Mouse (Mus musculus): ENCODE measurements around the gene Emc7. TPM values are rescaled to one million over a fixed set of nuclear protein-coding genes. Genes with fewer than 3 reads are reported as not detected.

Gene Emc7
- polyA plus RNA-seq, 1 experiment: 14.5 TPM

DNA sequence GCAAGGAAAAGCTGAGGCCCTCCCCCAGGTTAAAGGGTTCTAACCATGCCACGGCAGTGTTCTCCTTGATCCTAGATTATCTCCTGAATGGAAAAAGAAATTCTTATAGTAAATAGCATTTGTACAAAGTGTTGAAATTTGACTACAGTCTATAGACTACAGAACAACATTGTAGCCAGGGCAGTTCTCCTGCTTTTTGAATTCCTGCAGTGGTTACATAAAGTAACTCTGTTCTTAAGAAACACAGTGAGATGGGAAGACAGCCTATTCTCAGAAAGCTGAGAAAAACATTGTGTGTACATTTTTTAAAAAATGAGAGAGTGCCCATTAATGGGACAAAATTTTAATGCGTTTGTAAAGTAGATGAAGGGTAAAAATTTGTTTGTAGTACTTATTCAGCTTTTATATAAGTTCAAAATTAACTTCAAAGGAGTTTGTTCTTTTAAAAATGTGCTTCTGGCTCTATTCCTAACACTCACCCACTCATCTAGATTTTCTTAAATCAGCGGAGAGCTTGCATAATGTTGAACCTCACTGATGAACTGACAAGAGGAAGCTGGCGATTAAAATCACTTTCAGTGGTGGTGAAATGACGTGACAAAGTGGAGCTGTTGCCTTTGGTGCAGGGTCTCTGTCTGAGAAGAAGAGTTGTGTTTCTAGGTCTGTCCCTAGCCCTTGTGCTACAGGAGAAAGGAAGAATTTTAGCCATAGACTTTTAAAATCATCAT lies 20.4 kb downstream of the Emc7 start:
- Histone ChIP-seq H3K4me3 (ENCODE audit: insufficient read depth, low read depth, low read length) (no peak overlapping the region), H3K27ac (ENCODE audit: insufficient read depth, low read depth, low read length) (no peak overlapping the region), H3K4me1 (ENCODE audit: control insufficient read depth, insufficient read depth, low read length) (no peaks in the 10 kb centered on the region), H3K36me3 (ENCODE audit: control insufficient read depth, insufficient read depth, low read length) (no peaks in the 10 kb centered on the region), H3K27me3 (replicated peaks; ENCODE audit: control insufficient read depth, insufficient read depth, low read length) (no peaks in the 10 kb centered on the region)
- TF ChIP-seq POLR2A (IDR thresholded peaks at IDR 0.05; ENCODE audit: low read depth, low read length) (no peak), CTCF (conservative IDR thresholded peaks at IDR 0.05; ENCODE audit: insufficient read depth, insufficient read length, low read depth, low read length) (no peak)
- DNase-seq: no peak
- 74% methylated on average over 5 of the region's 5 CpGs for WGBS

GRCm38 (mm10) chr2:112476554-112476953 lies 21.8 kb downstream of the Emc7 start:
- no peak overlapping the region for H3K27ac ChIP-seq (ENCODE audit: insufficient read depth, low read depth, low read length)
- no peaks in the 10 kb centered on the region for H3K36me3 ChIP-seq (ENCODE audit: control insufficient read depth, insufficient read depth, low read length)
- 71% methylated on average over 6 of the region's 6 CpGs for WGBS
- DNase-seq: no peak
- H3K27me3 ChIP-seq (replicated peaks; ENCODE audit: control insufficient read depth, insufficient read depth, low read length): no peaks in the 10 kb centered on the region
- H3K4me3 ChIP-seq (ENCODE audit: insufficient read depth, low read depth, low read length): no peak overlapping the region
- TF ChIP-seq POLR2A (IDR thresholded peaks at IDR 0.05; ENCODE audit: low read depth, low read length) (no peak), CTCF (conservative IDR thresholded peaks at IDR 0.05; ENCODE audit: insufficient read depth, insufficient read length, low read depth, low read length) (no peak)
- H3K4me1 ChIP-seq (ENCODE audit: control insufficient read depth, insufficient read depth, low read length): no peaks in the 10 kb centered on the region

DNA sequence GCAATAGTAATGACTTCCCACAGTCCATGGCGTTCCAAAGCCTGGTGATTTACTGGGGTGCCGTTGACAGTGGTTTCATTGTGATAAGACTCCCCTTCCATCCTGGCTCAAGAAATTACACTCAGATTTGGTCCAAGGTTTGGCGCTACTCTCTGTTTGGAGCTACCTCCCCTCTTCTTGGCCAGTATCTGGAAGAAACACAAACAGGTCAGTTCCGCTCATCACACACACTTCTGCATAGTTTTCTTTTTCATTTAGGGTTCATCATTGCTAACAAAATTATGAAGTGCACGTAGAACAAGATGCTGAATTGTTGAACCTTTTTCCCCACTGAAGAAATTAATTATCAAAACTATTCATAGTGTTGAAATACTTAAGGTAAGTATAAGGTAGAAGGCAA lies 25.9 kb downstream of the Emc7 start, which contains the start of gene Chrm5:
Gene Chrm5, minus strand, starts transcription at position 101 of the 400 bp plus-strand sequence.
- H3K27me3 ChIP-seq (replicated peaks; ENCODE audit: control insufficient read depth, insufficient read depth, low read length): no peaks in the 10 kb centered on the region
- H3K27ac ChIP-seq (ENCODE audit: insufficient read depth, low read depth, low read length): no peak within 1 kb of the TSS
- no peak for DNase-seq
- H3K4me1 ChIP-seq (ENCODE audit: control insufficient read depth, insufficient read depth, low read length): no peaks in the 10 kb centered on the region
- WGBS: 81% methylated on average over 5 of the region's 5 CpGs
- no peaks in the 10 kb centered on the region for H3K36me3 ChIP-seq (ENCODE audit: control insufficient read depth, insufficient read depth, low read length)
- no peak for TF ChIP-seq CTCF (conservative IDR thresholded peaks at IDR 0.05; ENCODE audit: insufficient read depth, insufficient read length, low read depth, low read length)
- no peak for TF ChIP-seq POLR2A (IDR thresholded peaks at IDR 0.05; ENCODE audit: low read depth, low read length)
- H3K4me3 ChIP-seq (ENCODE audit: insufficient read depth, low read depth, low read length): no peak within 1 kb of the TSS

DNA sequence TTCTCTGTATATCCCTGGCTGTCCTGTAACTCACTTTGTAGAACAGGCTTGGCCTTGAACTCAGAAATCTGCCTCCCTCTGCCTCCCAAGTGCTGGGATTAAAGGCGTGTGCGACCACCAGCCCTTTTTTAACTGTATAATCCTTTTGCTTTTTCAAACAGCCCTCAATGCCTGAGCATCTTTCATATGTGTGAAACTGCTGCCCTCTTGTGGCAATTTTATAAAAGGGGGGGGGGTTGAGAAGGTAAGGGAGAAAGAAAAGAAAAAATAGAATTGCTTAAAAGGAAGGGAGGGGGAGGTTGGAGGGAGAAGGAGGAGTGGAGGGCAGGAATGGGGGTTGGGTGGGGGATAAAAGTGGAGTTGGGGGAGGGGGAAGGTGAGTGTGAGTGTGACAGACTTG lies 26.8 kb downstream of the Emc7 start:
- TF ChIP-seq CTCF (conservative IDR thresholded peaks at IDR 0.05; ENCODE audit: insufficient read depth, insufficient read length, low read depth, low read length): no peak; the same call in 1 of the 2 replicates
- TF ChIP-seq POLR2A (IDR thresholded peaks at IDR 0.05; ENCODE audit: low read depth, low read length): no peak
- no peaks in the 10 kb centered on the region for H3K4me1 ChIP-seq (ENCODE audit: control insufficient read depth, insufficient read depth, low read length)
- H3K27me3 ChIP-seq (replicated peaks; ENCODE audit: control insufficient read depth, insufficient read depth, low read length): no peaks in the 10 kb centered on the region
- DNase-seq: peak; percentile 31
- no peaks in the 10 kb centered on the region for H3K36me3 ChIP-seq (ENCODE audit: control insufficient read depth, insufficient read depth, low read length)
- H3K27ac ChIP-seq (ENCODE audit: insufficient read depth, low read depth, low read length): no peak overlapping the region
- no peak overlapping the region for H3K4me3 ChIP-seq (ENCODE audit: insufficient read depth, low read depth, low read length)
- 0% methylated on average over 2 of the region's 2 CpGs for WGBS

DNA sequence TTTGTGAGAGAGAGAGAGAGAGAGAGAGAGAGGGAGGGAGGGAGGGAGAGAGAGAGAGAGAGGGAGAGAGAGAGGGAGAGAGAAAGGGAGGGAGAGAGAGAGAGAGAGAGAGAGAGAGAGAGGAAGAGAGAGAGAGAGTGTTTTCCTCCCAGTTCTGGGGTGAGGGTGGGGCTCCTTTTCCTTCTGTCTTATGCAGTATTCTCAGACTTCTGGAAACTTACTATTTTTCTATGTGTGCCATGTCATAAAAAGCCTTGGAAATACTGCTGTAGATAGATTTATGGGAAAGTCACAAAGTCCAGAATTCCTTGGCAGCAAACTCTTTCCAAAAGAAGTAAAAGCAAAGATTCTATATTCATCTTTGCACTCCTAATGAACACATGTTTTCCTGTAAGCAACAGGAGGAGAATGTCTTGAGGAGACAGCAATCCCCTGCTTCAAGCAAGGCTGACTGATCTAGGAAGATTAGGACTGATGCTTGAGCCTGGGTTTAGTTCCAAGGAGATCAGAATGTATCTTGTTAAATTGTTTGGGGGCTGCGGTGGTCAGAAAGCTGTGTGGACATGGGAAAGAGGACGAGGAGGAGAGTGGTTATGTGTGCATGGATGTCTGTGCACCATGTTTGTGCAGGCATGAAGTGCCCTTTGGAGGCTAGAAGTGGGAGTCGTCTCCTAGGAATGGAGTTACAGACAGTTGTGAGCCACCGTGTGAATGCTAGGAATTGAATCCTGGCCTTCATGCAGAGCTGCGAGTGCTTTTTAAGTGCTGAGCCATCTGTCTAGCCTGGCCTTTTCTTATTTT lies 27.9 kb downstream of the Emc7 start:
- TF ChIP-seq CTCF (conservative IDR thresholded peaks at IDR 0.05; ENCODE audit: insufficient read depth, insufficient read length, low read depth, low read length) (no peak), POLR2A (IDR thresholded peaks at IDR 0.05; ENCODE audit: low read depth, low read length) (no peak)
- H3K27me3 ChIP-seq (replicated peaks; ENCODE audit: control insufficient read depth, insufficient read depth, low read length): no peaks in the 10 kb centered on the region
- no peak for DNase-seq
- 64% methylated on average over 5 of the region's 5 CpGs for WGBS
- H3K4me1 ChIP-seq (ENCODE audit: control insufficient read depth, insufficient read depth, low read length): no peaks in the 10 kb centered on the region
- no peaks in the 10 kb centered on the region for H3K36me3 ChIP-seq (ENCODE audit: control insufficient read depth, insufficient read depth, low read length)
- no peak overlapping the region for H3K4me3 ChIP-seq (ENCODE audit: insufficient read depth, low read depth, low read length)
- H3K27ac ChIP-seq (ENCODE audit: insufficient read depth, low read depth, low read length): no peak overlapping the region

DNA sequence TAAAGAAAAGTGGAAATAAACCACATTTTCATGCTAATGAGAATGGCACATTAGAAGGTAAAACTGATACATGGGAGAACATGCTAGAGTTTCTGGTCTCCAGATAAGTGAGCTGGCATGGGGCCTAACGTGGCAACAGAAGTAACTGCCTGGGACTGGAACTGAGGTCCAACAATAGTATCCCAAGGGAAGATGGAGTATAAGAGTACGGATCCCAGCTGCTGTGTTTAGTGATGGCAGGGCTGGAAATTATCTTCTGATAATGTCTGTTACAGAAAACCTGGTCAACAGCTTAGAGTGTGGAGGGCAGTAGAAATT lies 28.5 kb downstream of the Emc7 start:
- H3K4me3 ChIP-seq (ENCODE audit: insufficient read depth, low read depth, low read length): no peak overlapping the region
- TF ChIP-seq CTCF (conservative IDR thresholded peaks at IDR 0.05; ENCODE audit: insufficient read depth, insufficient read length, low read depth, low read length): no peak
- TF ChIP-seq POLR2A (IDR thresholded peaks at IDR 0.05; ENCODE audit: low read depth, low read length): no peak
- H3K4me1 ChIP-seq (ENCODE audit: control insufficient read depth, insufficient read depth, low read length): no peaks in the 10 kb centered on the region
- DNase-seq: no peak
- H3K27ac ChIP-seq (ENCODE audit: insufficient read depth, low read depth, low read length): no peak overlapping the region
- no peaks in the 10 kb centered on the region for H3K36me3 ChIP-seq (ENCODE audit: control insufficient read depth, insufficient read depth, low read length)
- H3K27me3 ChIP-seq (replicated peaks; ENCODE audit: control insufficient read depth, insufficient read depth, low read length): no peaks in the 10 kb centered on the region
- WGBS: 69% methylated on average over 2 of the region's 2 CpGs

- no peak overlapping the region for H3K4me3 ChIP-seq (ENCODE audit: insufficient read depth, low read depth, low read length)
- 58% methylated on average over 2 of the region's 2 CpGs for WGBS
- TF ChIP-seq CTCF (conservative IDR thresholded peaks at IDR 0.05; ENCODE audit: insufficient read depth, insufficient read length, low read depth, low read length): no peak
- no peak for TF ChIP-seq POLR2A (IDR thresholded peaks at IDR 0.05; ENCODE audit: low read depth, low read length)
Observed at GRCm38 (mm10) chr2:112484886-112485285, 30.1 kb downstream of the Emc7 start.

More at GRCm38 (mm10) chr2:112484886-112485285, 30.1 kb downstream of the Emc7 start:
- Histone ChIP-seq H3K4me1 (ENCODE audit: control insufficient read depth, insufficient read depth, low read length) (no peaks in the 10 kb centered on the region), H3K36me3 (ENCODE audit: control insufficient read depth, insufficient read depth, low read length) (no peaks in the 10 kb centered on the region), H3K27me3 (replicated peaks; ENCODE audit: control insufficient read depth, insufficient read depth, low read length) (no peaks in the 10 kb centered on the region), H3K27ac (ENCODE audit: insufficient read depth, low read depth, low read length) (no peak overlapping the region)
- peak; percentile 19 for DNase-seq
